Mouse (Mus musculus): ENCODE measurements around the gene Mta2.

- TF ChIP-seq CTCF (IDR thresholded peaks at IDR 0.05; ENCODE audit: low read depth, low read length) (no peak), POLR2A (IDR thresholded peaks at IDR 0.05; ENCODE audit: borderline replicate concordance, low read depth, low read length) (no peak)
Observed at GRCm38 (mm10) chr19:8945251-8945650, 3.6 kb downstream of the Mta2 start.
